Mouse (Mus musculus): ENCODE data around the gene Olfr403. TPM values are rescaled to one million over a fixed set of nuclear protein-coding genes. Genes with fewer than 3 reads are reported as not detected.

Olfr403 gene
- polyA plus RNA-seq (2012; rRNA removed; ENCODE audit: low replicate concordance): not detected in 2 replicates

GRCm38 (mm10) chr11:74185949-74186348 is at the start of gene Olfr403:
Olfr403 (plus strand) TSS chr11:74186249.

GRCm38 (mm10) chr11:74153229-74153628 is 32.8 kb upstream of the Olfr403 start, which contains the start of gene Olfr402:
Olfr402 (plus strand) TSS chr11:74153529.

GRCm38 (mm10) chr11:74211279-74211678 is 25.2 kb downstream of the Olfr403 start, which contains the start of gene Olfr43:
Olfr43 (minus strand) TSS chr11:74211379.

Other genes starting within 250 kb of the Olfr403 start
- not detected in 2 replicates for gene Olfr23, start 249.6 kb upstream of the Olfr403 start, polyA plus RNA-seq (2012; rRNA removed; ENCODE audit: low replicate concordance)
- not detected in 2 replicates for gene Olfr397, start 225.4 kb upstream of the Olfr403 start, polyA plus RNA-seq (2012; rRNA removed; ENCODE audit: low replicate concordance)
- not detected in 2 replicates for gene Olfr398, start 195.8 kb upstream of the Olfr403 start, polyA plus RNA-seq (2012; rRNA removed; ENCODE audit: low replicate concordance)
- gene Olfr139, start 129.7 kb upstream of the Olfr403 start, polyA plus RNA-seq (2012; rRNA removed; ENCODE audit: low replicate concordance): not detected in 2 replicates
- not detected in 2 replicates for gene Olfr399, start 129.6 kb upstream of the Olfr403 start, polyA plus RNA-seq (2012; rRNA removed; ENCODE audit: low replicate concordance)
- gene Zfp616, start 116.3 kb upstream of the Olfr403 start, polyA plus RNA-seq (2012; rRNA removed; ENCODE audit: low replicate concordance): not detected in 2 replicates
- not detected in 2 replicates for gene Olfr401, start 72.5 kb upstream of the Olfr403 start, polyA plus RNA-seq (2012; rRNA removed; ENCODE audit: low replicate concordance)
- not detected in 2 replicates for gene Olfr402, start 32.7 kb upstream of the Olfr403 start, polyA plus RNA-seq (2012; rRNA removed; ENCODE audit: low replicate concordance)
- gene Olfr43, start 25.1 kb downstream of the Olfr403 start, polyA plus RNA-seq (2012; rRNA removed; ENCODE audit: low replicate concordance): not detected in 2 replicates
- gene Olfr406, start 73.6 kb downstream of the Olfr403 start, polyA plus RNA-seq (2012; rRNA removed; ENCODE audit: low replicate concordance): not detected in 2 replicates
- not detected in 2 replicates for gene Olfr59, start 97.5 kb downstream of the Olfr403 start, polyA plus RNA-seq (2012; rRNA removed; ENCODE audit: low replicate concordance)
- gene Olfr410, start 151.8 kb downstream of the Olfr403 start, polyA plus RNA-seq (2012; rRNA removed; ENCODE audit: low replicate concordance): not detected in 2 replicates
- gene Olfr411, start 166.4 kb downstream of the Olfr403 start, polyA plus RNA-seq (2012; rRNA removed; ENCODE audit: low replicate concordance): not detected in 2 replicates
- not detected in 2 replicates for gene Olfr412, start 175.8 kb downstream of the Olfr403 start, polyA plus RNA-seq (2012; rRNA removed; ENCODE audit: low replicate concordance)